Mouse (Mus musculus) cerebellum, adult 2 months (tissue): ENCODE measurements around the gene Slc10a6.

ENCODE experiments used
- CTCF ChIP-seq: fragments of 200-500 bp; IDR thresholded peaks from 2 replicates; pipeline ENCODE4 v1.5.1; 2011; ENCODE audit warnings: low read depth, mild to moderate bottlenecking, control low read depth, low read length, moderate library complexity, borderline replicate concordance; ENCODE audit not compliant: insufficient read depth
- POLR2A ChIP-seq: fragments of 200-500 bp; IDR thresholded peaks from 2 replicates; pipeline ENCODE4 v1.6.1; 2011; ENCODE audit warnings: low read length, control low read depth, borderline replicate concordance; ENCODE audit not compliant: insufficient read depth

DNA sequence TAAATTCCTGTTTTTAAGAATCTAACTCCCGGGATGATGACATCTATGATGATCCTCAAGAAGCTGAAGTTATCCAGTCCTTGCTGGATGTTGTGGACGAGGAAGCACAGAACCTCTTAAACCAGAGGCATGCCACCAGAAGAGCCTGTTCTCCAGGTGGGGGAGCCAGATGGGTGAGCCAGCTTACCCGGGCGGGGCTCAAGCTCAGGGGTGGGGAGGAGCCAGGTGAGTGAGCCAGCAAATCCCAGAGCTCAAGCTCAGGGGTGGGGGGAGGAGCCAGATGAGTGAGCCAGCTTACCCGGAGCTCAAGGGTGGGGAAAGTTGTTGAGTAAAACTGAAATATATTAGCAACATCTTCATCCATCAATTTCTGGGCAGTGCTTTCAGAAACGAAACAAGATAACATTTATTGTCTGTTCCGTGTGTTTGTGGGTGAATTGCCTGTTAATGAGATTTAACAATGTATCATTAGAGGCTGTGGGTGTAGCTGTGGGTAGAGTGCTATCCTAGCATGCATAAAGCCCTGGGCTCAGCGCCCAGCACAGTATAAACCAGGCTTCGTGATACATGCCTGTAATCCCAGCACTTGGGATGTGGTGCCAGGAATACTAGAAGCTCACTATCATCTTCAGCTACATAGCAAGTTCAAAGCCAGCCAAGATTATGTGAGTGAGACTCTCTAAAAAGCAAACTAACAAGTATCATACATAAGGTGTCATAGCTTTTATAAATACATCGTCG lies 49.4 kb downstream of the Slc10a6 start:
- TF ChIP-seq CTCF: no peak
- no peak for TF ChIP-seq POLR2A
